29 mouse cellular contexts compared by ENCODE assay signal in the genomic region with DNA sequence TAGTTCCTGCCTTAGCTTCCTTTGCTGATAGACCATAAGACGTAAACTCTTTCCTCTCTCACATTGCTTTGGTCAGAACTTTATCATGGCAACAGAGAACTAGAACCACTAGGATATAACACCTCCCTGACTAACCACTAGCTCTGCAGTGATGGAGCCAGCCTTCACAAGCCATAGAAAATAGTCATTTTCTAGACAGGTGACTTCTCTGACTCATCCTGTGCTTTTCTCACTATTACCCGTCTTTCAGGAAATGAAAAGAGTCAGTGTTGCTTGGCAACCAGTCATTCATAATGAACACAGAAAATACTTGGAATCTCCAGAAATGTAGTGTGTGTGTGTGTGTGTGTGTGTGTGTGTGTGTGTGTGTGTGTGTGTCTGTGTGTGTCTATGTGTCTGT. TPM values are rescaled to one million over a fixed set of nuclear protein-coding genes. Genes with fewer than 3 reads are reported as not detected.
DNase-seq lines count a peak whose midpoint lies in the region; ATAC-seq and TF ChIP-seq lines count a peak whose summit lies in the region.
"Had no signal": no experiment of that assay in that cellular context is flagged by ENCODE, and none has a peak within 500 bp of the region (broad histone marks: within the 10 kb centered on the region; RNA-seq: fewer than 3 reads in every experiment).

No protein-coding gene starts in this region.

- WGBS in midbrain, embryonic 15.5 days, result 58% methylated on average over 2 of the region's 2 CpGs
- 53% methylated on average over 2 of the region's 2 CpGs for WGBS in midbrain, embryonic 14.5 days

- H3K36me3 ChIP-seq in midbrain, embryonic 15.5 days (replicated peaks), result no peaks in the 10 kb centered on the region
- no peaks in the 10 kb centered on the region for H3K36me3 ChIP-seq in midbrain, embryonic 14.5 days (ENCODE audit: control insufficient read depth, insufficient read depth, low read length)
- H3K36me3 ChIP-seq: embryonic facial prominence, embryonic 13.5 days; forebrain, embryonic 10.5 days; hindbrain, embryonic 13.5 days; liver, embryonic 12.5 days; neural tube, embryonic 15.5 days; stomach, embryonic 15.5 days had no signal

- no peaks in the 10 kb centered on the region for H3K9me3 ChIP-seq in midbrain, embryonic 15.5 days
- no peaks in the 10 kb centered on the region for H3K9me3 ChIP-seq in midbrain, embryonic 14.5 days (ENCODE audit: control insufficient read depth, low read length)
- H3K9me3 ChIP-seq: embryonic facial prominence, embryonic 13.5 days; forebrain, embryonic 10.5 days; hindbrain, embryonic 13.5 days; liver, embryonic 12.5 days; neural tube, embryonic 15.5 days; stomach, embryonic 15.5 days had no signal

- TF ChIP-seq CTCF in gastrocnemius, adult 2 months (IDR thresholded peaks at IDR 0.05), result no peak

- no peak overlapping the region for H3K27ac ChIP-seq in midbrain, embryonic 15.5 days
- H3K27ac ChIP-seq in midbrain, embryonic 14.5 days (replicated peaks; ENCODE audit: low read depth, low read length), result no peak overlapping the region
- H3K27ac ChIP-seq in gastrocnemius, adult 2 months, result no peak overlapping the region
- H3K27ac ChIP-seq: embryonic facial prominence, embryonic 13.5 days; forebrain, embryonic 10.5 days; hindbrain, embryonic 13.5 days; layer of hippocampus, adult 2 months; liver, embryonic 12.5 days; neural tube, embryonic 15.5 days; stomach, embryonic 15.5 days had no signal

- H3K4me2 ChIP-seq in midbrain, embryonic 15.5 days, result no peak overlapping the region
- no peak overlapping the region for H3K4me2 ChIP-seq in midbrain, embryonic 14.5 days (ENCODE audit: low read length)
- H3K4me2 ChIP-seq: embryonic facial prominence, embryonic 13.5 days; heart, embryonic 11.5 days; hindbrain, embryonic 13.5 days; liver, embryonic 12.5 days; neural tube, embryonic 15.5 days; stomach, embryonic 15.5 days had no signal

- DNase-seq in midbrain, embryonic 14.5 days, result no peak
- peak; percentile 47 for DNase-seq in CD4-positive, CD25-positive, alpha-beta regulatory T cell, adult 2 months (ENCODE audit: low read depth, low spot score)
- DNase-seq in thymus, postnatal 4 days, result no peak
- no peak for DNase-seq in gastrocnemius, adult 2 months
- DNase-seq in spleen, postnatal 14 days (ENCODE audit: low spot score in 2 of 2), result no peak
- DNase-seq: adrenal gland, postnatal 14 days; cerebellum, adult 18-20 months; cerebellum, postnatal 10 days; gastrocnemius, postnatal 36 days; heart, adult 18-20 months; heart, postnatal 36 days; kidney, adult 2 months; kidney, postnatal 36 days; layer of hippocampus, postnatal 36 days; left cerebral cortex, postnatal 4 days; lung, adult 18-20 months; lung, postnatal 14 days; retina, postnatal 1 day; right cerebral cortex, postnatal 14 days had no signal

- intact Hi-C loops in gastrocnemius, adult 2 months (cut with DNase I), result no loop called here

- H3K9ac ChIP-seq in midbrain, embryonic 15.5 days, result no peak overlapping the region
- no peak overlapping the region for H3K9ac ChIP-seq in midbrain, embryonic 14.5 days (replicated peaks; ENCODE audit: low read length)
- H3K9ac ChIP-seq: embryonic facial prominence, embryonic 13.5 days; hindbrain, embryonic 13.5 days; liver, embryonic 12.5 days; neural tube, embryonic 15.5 days; stomach, embryonic 15.5 days had no signal

- peaks cover 7% of the 10 kb centered on the region; the same call in 1 of the 2 replicates for H3K4me1 ChIP-seq in midbrain, embryonic 15.5 days
- no peaks in the 10 kb centered on the region for H3K4me1 ChIP-seq in midbrain, embryonic 14.5 days (ENCODE audit: control insufficient read depth, insufficient read depth, low read length)
- H3K4me1 ChIP-seq: embryonic facial prominence, embryonic 13.5 days; liver, embryonic 12.5 days; stomach, embryonic 15.5 days had no signal

- 0 out of 2 replicates have a peak, but pooled peaks have one; percentile 17 for ATAC-seq in midbrain, embryonic 15.5 days (replicated peaks)
- ATAC-seq in midbrain, embryonic 14.5 days (ENCODE audit: low FRiP score, low TSS enrichment), result no peak
- peak; percentile 75 for ATAC-seq in activated CD4-positive, CD25-positive, alpha-beta regulatory T cell, adult 4 months
- ATAC-seq: liver, embryonic 12.5 days had no signal

- no peak overlapping the region for H3K4me3 ChIP-seq in midbrain, embryonic 15.5 days
- H3K4me3 ChIP-seq in midbrain, embryonic 14.5 days (replicated peaks; ENCODE audit: low read depth, low read length), result no peak overlapping the region
- no peak overlapping the region for H3K4me3 ChIP-seq in gastrocnemius, adult 2 months
- H3K4me3 ChIP-seq: embryonic facial prominence, embryonic 13.5 days; forebrain, embryonic 10.5 days; hindbrain, embryonic 13.5 days; layer of hippocampus, adult 2 months; liver, embryonic 12.5 days; neural tube, embryonic 15.5 days; stomach, embryonic 15.5 days had no signal

- no peaks in the 10 kb centered on the region for H3K27me3 ChIP-seq in midbrain, embryonic 15.5 days (replicated peaks)
- no peaks in the 10 kb centered on the region for H3K27me3 ChIP-seq in midbrain, embryonic 14.5 days (ENCODE audit: control insufficient read depth, insufficient read depth, low read length)
- H3K27me3 ChIP-seq: embryonic facial prominence, embryonic 13.5 days; hindbrain, embryonic 13.5 days; liver, embryonic 12.5 days; neural tube, embryonic 15.5 days; stomach, embryonic 15.5 days had no signal

RNA-seq across cellular contexts. Expression of gene Nabp1, which starts 29.4 kb away (rescaled TPM):
- 8.9 and 9.2 TPM in 2 replicates for polyA plus RNA-seq in midbrain, embryonic 15.5 days (2015; fragmentation: Nextera tagmentation; extraction: Ambion mirVana)
- 8.1 and 11.3 TPM in 2 replicates for polyA plus RNA-seq in midbrain, embryonic 14.5 days (2014; fragmentation: Nextera tagmentation; extraction: Ambion mirVana)
- 10 to 100 TPM; 36.4 to 49.1 TPM for polyA plus RNA-seq in activated CD4-positive, CD25-positive, alpha-beta regulatory T cell, adult 4 months (2017; shearing (Covaris generic))
- total RNA-seq in gastrocnemius, adult 2 months (2021), result 10 to 100 TPM; 13.0 to 22.2 TPM
